Mouse (Mus musculus): ENCODE measurements around the gene Ryk.
"Not testable (repeated sequence)": the region's sequence is repeated elsewhere in the genome, so short reads cannot be mapped to it uniquely, and the experiment has no call there.

The Ryk gene

DNA sequence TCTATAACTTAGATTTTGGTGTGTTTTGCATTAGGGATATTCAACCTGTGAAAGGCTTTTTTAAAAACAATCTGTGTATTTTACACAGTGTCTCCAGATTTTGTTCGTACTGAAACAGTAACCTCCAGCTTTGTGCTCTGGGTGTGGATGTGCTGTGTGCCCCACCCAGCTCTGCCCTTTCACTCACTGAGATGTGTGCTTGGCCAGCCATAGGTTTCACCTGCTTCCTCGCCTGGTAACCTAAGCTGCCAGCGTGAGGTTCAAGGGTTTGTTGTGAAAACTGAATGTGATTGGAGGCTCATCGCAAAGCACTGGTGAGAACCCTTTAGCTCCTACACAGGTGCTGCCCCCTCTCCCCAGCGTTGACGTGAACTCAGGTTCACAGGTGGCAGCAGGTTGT is 70.2 kb downstream of the Ryk start:
- DNase-seq (ENCODE audit: low spot score in 2 of 2): no peak

DNA sequence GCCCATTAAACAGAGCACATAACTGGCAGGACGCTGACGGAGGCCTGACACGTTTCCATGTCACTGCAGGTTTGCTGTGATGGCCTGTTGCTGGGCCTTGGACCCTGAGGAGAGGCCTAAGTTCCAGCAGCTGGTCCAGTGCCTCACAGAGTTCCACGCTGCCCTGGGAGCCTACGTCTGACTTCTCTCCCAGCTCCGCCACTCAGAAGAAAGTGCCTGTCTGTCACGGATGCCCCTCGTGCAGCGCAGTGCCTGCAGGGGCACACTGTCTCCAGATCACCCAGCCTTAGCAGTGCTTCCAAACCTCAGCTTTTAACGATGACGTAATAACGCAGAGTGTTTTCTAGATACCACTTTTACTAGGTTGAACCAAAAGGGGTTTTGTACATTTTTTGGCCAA is 72.1 kb downstream of the Ryk start:
- DNase-seq (ENCODE audit: low spot score in 2 of 2): no peak

DNA sequence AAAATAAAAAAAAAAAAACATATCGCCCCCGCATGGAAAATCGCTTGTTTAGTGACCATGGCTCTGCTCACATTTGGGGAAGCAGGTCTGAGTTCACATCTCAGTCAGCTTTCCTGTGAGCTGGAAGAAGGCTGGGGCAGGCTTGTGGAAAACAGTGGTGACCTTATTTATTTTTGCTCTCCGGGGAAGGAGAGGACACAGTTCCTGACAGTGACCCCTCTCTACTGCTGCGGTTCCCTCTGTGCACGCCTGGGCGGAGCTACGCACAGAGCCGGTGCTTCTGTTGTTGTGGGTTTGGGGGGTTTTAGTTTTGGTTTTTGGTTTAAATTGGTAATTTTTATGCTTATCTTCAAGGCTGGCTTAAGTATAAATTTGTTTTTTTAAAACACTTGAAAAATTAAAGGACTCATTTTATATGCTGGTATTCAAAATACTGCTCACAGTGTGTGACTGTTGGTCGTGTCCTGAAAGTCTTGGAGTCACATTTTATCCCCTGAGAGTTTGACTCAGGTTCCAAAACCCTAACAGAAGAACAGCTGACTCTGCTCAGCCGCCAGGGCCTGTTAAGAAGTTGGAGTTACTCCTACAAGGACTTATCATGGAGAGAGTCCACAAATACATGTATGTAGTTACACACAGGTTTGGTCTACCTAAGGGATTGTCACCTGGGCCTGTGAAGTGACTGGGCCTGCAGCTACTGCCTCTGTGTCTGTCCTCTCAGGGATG is 73.0 kb downstream of the Ryk start:
- no peak for DNase-seq (ENCODE audit: low spot score in 2 of 2)

DNA sequence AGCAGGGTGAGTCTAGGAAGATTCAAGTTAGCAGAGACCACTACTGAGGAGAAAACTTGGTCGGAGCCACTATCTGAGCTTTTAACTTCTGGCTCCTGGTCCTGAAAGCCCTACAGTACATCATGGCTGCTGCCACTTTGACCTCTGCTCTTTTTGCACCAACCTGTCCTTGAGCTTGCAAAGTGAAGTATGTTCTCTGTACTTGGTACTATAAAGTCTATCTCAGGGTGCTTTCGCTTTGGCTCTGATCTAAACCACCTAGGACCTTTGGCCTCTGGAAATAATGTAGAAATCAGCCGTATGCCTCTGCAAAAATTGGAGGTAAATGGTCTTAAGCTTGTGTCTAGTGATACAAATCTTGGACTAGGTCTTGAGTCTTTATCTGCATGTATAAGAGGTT is 76.8 kb downstream of the Ryk start:
- no peak for DNase-seq (ENCODE audit: low spot score in 2 of 2)

DNA sequence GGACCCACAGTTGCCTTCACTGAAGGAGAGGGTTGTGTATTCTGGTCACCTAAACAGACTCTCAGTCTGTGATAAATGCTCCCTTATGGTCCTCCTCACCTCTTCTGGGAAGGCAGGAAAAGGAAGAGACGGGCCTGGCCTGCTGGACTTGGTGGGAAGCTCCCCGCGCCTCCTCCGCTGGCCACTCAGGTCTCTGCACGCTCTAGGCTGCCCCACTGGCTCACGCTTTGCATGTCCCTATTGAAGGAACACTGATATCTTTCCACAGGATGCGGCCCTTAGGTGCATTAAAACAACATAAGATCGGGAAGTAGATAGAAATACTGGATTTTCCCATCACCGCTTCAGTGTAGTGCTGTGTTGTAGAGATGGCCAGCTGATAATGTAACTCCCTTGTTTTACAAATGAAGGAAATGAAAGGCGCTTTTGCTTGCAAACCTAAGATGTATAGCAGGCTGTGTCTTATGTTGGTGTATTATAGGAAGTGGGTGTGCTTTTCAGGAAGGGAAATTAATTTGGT is 77.9 kb downstream of the Ryk start:
- DNase-seq (ENCODE audit: low spot score in 2 of 2): no peak

DNA sequence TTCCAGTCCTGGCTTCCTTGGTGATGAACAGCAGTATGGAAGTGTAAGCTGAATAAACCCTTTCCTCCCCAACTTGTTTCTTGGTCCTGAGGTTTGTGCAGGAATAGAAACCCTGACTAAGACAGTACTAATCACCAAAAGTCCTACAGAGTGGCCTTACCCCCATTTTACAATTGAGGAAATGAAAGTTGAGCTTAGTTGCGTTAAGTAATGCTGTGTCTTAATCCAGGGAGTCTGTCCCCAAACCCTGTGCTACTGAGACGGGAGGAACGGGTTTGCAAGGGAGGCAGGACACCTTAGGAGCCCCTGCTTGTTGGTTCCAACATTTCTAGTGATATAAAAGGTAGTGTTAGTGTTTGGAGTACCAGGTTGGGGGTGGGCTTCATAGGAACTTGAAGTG is 78.9 kb downstream of the Ryk start:
- DNase-seq (ENCODE audit: low spot score in 2 of 2): not testable (repeated sequence)

DNA sequence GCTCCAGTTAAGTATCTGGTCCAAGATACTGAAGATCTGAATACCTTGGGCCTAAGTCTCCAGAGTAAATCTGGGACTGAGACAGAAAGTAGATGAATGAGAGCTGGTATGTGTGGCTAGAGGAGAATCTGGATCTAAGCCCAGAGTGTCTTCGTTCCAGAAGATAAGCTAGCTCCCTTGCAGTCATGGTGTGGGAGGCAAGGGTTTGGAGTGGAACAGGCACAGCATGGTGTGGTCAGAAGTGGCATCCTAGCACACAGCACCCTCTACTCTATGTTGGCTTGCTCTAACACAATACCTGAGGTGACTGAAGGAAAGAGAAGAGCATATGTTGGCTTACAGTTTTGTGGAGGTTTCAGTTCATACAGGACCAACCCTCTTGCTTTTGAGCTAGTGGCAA is 79.9 kb downstream of the Ryk start:
- DNase-seq (ENCODE audit: low spot score in 2 of 2): no peak

DNA sequence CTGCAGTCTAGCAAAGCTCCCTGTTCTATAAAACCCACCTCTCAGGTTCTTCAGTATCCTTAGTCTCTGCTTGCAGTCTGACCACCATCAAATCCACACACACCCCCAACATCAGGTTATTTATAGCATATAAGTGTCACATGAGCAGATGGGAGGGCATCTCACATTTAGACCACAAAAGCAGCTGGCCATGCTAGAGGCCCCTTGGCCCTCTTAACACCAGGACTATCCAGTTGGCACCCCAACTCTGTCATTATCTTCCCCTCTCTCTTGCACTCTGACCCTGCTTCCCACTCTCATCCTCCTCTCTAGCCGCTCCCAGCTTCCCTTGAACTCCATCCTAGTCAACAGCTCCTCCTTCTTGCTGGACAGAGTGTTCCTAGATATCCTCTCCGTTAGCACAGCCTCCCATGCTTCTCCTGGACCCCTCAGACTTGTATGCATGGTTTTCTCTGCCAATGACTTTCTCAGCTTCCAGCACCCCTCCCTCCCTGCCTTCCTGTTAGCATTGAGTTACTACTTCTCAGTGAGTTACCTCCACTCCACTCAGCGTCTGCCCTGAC is 80.7 kb downstream of the Ryk start:
- no peak for DNase-seq (ENCODE audit: low spot score in 2 of 2)

DNA sequence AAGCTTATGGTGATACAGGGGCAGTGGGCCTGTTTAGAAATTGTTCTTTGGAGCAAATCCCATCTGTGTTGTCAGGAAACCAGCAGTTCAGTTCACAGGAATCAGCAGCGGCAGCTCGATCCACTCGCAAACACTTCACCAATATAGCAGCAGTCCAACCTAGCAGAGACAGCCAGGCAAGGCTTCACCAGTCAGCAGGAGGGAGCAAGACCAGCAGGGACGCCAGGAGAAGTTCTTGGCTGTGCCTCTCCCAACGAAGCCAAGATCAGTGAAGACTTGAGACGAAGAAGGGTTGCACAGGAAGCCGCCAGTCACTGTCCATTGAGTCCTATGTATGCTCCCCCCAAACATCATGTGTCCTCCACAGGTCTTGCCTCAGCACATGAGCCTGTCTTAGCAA is 81.4 kb downstream of the Ryk start:
- DNase-seq (ENCODE audit: low spot score in 2 of 2): no peak

DNA sequence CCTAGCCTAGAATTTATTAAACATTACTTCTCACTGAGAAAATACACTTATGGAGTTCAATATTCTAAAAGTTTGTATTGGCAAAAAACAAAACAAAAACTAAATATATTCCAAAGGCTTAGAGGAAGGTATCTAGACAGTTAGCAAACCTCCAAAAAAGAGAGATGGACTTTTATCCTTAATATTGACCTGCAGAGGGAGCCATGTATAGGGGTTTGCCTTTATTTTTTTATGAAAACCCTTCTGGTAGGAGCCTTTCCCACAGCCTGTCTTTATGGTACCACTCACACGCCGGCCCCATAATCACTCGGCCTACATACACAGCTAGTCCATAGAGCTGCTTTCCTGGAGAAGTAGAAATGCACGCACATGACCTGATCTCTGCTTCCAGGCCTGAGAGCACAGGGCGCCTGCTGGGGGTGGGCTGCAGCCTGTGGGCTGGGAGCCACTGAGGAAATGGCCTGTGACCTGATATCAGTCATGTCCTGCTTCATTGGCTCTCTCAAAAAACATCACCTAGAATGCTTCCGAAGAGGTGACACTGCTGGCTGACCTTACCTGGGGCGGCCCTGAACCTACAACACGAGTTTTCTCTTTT is 82.9 kb downstream of the Ryk start:
- no peak for DNase-seq (ENCODE audit: low spot score in 2 of 2)

DNA sequence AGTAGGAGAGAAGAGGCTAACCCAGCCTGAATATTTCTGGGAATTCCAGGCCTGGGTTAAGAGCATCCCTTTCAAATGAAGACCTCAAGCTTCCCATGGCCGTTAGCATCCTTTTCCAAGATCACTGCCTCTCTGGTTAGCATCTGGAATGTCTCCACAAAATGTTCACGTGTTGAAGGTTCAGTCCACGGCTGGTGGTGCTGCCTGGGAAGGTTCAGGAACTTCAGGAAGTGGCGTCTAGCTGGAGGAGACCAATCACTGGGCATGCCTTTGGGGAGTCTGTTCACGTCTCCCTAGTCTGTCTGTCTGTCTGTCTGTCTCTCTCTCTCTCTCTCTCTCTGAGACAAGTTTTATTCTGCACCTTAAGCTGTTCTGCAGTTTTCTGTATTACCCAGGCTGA is 84.8 kb downstream of the Ryk start:
- no peak for DNase-seq (ENCODE audit: low spot score in 2 of 2)

DNA sequence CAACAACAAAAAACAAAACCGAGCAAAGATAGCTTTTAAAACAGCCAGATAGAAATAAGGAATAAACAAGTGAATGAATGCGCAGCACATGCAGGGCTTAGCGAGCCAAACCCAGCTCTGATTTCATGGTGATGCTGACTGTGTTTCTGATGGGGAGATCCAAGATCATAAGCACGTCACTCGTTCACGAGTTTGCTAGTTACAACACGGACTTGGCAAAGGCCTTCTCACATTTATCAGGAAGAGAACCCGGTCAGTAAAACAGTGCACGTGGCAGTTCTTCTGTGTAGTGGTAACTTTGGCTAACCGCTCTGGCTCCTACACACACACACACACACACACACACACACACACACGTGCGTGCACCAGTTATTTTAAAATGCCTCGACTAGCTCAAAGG is 87.1 kb downstream of the Ryk start:
- DNase-seq (ENCODE audit: low spot score in 2 of 2): no peak

DNA sequence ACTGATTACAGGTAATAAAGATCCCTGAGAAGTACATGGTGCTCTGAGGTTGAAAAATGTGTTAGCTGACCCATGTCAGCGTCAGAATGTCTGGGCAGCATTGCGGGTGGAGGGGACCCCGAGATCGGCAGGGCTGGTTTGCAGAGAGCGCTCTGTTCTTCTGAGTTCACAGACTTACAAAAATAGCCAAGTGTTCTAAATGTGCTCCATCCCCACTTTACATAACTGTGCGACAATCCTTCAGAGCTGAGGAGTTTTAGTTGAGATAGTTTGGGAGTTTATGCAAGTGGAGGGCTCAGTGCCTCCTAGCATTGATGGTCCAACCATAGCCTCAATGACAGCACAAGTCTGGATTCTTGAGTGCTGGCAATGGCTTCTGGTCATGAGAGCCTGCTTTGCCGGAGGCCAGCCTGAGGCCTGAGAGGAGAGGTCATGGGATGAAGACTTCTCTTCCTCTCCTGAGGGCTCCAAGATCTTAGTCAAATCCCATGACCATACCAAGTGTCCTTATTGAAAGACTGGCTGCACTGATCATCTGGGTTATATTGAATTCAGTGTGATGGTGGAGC is 88.2 kb downstream of the Ryk start:
- DNase-seq (ENCODE audit: low spot score in 2 of 2): no peak

DNA sequence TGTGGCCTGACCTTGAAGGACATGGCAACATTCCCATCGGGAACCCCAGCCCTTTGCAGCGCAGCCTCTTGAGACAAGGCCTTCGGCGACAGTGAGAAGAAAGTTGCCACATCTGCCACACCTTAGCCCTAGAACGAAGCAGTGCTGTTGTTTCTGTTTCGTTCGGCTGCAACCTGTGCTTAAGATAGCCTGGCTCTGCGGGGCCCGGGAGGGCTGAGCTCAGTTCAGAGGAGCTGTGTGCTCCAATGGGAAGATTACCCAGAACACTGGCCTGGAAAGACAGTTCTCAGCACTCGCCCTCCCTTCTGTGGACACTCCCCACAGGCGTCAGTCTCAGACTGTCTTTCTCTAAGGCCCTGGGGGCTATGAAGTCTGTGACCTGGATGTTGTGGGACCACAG is 89.1 kb downstream of the Ryk start:
- no peak for DNase-seq (ENCODE audit: low spot score in 2 of 2)

DNA sequence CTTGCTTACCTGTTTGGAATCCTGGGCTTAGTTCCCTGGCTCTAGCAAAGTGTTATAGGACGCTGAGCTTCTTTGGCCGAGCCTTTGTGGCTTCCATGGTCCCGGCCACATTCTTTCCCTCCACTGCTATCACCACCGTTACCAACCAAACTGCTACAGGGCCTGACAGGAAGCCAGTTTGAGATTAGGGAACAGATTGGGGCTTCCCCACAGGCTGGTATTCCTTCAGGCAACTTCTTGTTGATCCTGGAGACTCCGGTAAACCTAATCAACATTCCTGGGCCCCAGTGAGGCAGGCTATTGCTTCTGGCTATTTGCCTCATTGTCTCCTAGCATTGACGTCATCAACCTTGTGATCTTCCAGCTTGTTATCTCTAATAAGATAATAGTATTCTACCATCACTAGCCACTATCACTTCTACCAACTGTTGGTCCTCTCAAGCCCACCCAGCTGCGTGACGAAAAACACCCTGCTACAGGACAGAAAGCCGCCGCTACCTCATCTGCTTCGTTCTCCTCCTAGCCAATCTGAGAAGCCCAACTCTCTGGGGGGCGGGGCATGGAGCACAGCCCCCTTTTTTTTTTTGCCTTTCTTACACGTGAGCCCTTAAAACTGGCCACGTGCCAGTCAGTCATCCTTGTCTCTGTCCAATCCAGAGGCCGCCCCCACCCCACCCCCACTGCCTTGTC is 90.1 kb downstream of the Ryk start:
- no peak for DNase-seq (ENCODE audit: low spot score in 2 of 2)

DNA sequence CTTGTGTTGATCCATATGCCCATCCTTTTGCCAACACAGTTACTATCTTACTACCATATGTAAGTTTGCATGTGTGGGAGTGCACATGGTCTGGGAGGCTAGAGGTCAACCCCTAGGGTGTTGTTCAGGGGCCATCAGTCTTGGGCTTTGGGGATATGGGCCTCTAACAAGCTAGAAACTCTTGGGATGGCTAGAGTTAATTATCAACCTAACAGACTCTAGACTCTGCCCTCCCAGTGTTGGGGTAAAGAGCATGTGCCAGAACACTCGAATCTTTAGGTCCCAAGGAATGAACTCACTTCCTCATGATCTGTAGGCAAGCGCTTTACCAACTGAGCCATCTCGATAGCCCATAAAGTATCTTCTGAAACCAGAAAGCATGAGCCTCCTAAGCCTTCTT is 91.4 kb downstream of the Ryk start:
- no peak for DNase-seq (ENCODE audit: low spot score in 2 of 2)

DNA sequence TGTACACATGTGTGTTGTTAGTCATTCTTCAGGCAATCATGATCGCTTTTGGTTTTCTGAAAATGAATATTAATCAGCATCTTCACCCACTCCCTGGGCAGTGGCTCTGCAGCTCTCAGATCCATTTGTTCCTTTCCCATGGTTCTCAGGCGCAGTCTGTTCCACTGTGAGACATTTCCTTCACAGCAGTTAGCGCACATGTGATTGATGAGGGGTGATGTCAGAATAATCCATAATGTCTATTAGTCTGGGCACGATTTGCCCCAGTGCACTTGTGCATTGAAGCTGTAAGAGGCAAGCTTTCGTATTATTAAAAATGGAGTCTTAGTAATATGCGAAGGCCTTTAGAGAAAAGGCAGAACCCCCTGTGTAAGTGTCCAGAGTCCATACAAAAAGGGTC is 95.1 kb downstream of the Ryk start:
- no peak for DNase-seq (ENCODE audit: low spot score in 2 of 2)

DNA sequence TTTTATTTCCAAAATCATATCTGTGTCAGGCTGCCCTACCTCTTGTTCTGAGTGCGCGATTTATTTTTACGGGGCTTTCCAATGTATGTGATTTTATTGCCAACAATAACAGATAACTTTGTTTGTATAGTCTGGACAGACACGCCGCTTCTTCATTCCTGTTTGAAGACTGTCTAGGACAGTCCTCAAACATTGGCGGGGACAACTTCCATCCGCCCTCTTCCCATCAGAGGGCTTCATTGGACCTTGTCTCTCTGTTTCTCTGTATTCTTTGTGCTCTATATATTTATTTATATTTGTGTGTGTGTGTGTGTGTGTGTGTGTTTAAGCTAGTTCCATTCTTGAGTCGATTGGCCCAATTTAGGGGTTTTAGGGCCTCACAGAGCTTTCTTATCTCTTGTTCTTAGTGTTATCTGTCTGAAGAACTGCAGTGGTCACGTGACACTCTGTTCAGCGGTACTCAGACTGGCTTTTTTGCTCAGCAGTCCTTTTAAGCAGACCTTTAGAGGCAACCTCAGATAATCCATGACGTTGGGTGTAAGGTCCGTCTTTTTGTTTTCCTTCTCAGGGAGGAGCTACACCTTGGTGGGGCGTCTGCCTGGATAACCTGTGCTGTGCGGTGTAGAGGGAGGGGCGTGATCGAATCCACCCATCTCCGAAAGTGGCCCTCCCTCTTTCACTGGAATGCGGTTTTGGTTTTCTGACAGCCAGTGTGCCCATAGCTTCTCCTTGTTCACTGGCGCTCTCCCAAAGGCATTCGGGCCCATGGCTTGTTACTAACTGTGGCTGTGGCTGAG is 99.4 kb downstream of the Ryk start:
- peak in 1 of 2 experiments; percentile 56 for DNase-seq (ENCODE audit: low spot score in 2 of 2)

DNA sequence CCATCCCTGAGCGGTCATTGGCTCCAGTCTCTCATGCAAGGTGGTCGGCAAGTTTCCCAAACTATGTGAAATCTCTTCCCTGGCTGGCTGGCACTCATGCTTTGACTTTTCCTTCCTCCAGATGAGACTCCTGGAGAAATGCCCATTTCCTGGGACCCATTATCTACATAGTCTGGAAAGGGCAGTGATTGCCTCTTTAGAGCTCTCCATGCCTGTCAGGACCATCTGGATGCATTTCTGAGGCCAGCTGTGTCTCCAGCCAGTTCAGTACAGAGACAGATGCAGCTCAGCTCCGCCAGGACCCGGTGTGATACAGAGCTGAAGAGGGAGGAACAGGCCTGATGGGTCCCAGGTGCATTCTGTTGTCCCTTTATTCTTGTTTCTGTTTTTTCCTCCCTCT is 107.5 kb downstream of the Ryk start:
- peak in 1 of 2 experiments; percentile 43 for DNase-seq (ENCODE audit: low spot score in 2 of 2)

DNA sequence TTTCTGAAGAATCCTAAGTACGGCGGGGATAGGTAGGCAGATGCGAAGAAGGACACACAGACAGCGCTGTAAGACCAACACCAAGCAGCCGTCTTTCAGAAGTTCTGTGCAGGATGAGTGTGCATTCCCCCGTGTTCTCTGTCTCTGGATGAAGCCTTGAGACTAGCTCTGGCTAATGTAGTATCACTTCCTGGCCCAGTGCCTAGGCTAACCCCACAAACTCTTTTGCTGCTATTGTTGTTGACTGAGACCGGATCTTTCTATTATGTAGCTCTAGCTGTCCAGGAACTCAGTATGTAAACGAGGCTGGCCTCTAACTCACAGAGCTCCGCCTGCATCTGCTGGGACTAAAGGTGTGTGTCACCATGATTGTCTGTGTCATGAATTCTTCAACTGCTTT is 110.2 kb downstream of the Ryk start:
- DNase-seq (ENCODE audit: low spot score in 2 of 2): no peak

DNA sequence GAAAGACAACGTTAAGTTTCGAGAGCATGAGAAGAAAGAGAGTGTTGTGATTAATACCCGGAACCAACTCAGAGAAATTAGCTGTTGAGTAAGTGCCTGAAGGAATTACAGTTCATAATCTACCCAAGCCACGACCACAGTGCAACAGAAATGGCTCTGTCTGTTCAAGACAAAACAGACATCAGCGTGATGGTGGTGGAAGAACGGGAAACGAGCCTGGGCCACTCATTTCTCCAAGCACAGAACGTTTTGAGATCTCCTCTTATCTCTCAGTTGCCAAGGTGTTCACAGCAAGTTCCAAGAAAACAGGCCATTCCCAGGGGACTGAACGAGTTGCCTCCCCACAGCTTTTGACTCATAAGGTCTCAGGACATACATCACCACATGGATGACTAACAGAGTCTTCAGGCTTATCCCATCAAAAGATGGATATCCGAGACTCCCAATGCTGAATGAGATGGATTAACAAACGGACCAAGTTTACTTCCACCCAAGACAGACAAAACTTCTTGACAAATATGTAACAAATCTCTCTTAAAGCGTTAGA is 111.8 kb downstream of the Ryk start:
- no peak for DNase-seq (ENCODE audit: low spot score in 2 of 2)

Data from urinary bladder, postnatal 4 days (tissue).